Mouse (Mus musculus) liver, adult 2 months (tissue): Measurements from ENCODE around the gene Elp5.

Experiments used
- CTCF ChIP-seq: fragments of 200-500 bp; IDR thresholded peaks from 2 replicates; pipeline ENCODE4 v1.5.1; 2011; ENCODE audit warnings: low read depth, low read length, control low read depth
- POLR2A ChIP-seq: fragments of 200-500 bp; IDR thresholded peaks from 2 replicates; pipeline ENCODE4 v1.6.1; 2011; ENCODE audit warnings: low read length, control low read depth; ENCODE audit not compliant: insufficient read depth; ENCODE audit errors: extremely low read depth

DNA sequence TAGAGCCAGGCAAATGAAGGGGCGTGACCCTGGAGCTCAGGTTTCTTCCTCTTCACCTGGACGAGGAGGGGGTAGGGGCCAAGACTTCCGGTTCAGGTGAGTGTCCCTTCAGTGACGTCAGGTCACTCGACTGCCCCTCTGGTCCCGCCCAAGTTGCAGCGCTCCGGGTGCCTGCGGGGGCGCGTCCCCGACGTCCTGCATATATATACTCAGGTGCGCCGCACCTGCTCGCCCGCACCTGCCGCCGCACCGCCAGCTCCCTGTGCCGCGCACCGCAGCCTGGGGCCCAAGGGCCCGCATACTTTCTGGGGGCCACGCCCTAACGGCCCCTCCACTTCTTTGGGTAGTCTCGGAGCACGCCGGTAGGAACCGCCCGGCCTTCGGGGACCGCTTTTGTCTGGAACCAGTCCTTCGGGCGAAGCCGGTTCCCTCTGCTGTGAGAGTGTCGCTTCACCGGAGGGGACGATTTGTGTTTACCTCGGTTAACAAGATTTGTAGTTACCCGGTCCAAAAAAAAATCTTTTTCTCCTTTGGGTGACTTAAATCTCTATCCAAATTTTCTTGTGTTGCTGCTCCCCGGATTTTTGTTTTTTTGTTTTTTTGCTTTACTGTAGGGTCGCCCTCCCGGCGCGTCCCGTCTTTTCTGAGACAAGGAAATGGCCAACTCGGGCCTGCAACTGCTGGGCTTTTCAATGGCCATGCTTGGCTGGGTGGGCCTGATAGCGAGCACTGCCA is 16.9 kb downstream of the Elp5 start:
- TF ChIP-seq CTCF: no peak
- no peak for TF ChIP-seq POLR2A
